Mouse (Mus musculus) MEL (cell line): ENCODE measurements around the gene Lrrc8a. TPM values are rescaled to one million over a fixed set of nuclear protein-coding genes. Genes with fewer than 3 reads are reported as not detected.

Source experiments
- DNase-seq: peaks from one replicate; pipeline ENCODE4 v3.0.0; 2011; ENCODE audit warnings: low read depth, low spot score
- H3K27ac ChIP-seq: 2 replicates; pipeline ENCODE4 v1.5.1; 2012; ENCODE audit warnings: low read depth, mild to moderate bottlenecking, control low read depth, low read length, moderate library complexity; ENCODE audit not compliant: control insufficient read depth
- H3K27me3 ChIP-seq, 2 experiments: fragments of 150-350 bp in 1 of 2; sonication (generic) in 1 of 2; 2 replicates each; pipeline ENCODE4 v1.6.1; 2012; ENCODE audit warnings: low read length in 2 of 2, mild to moderate bottlenecking in 2 of 2, improper control_type of control experiment in 1 of 2, moderate library complexity in 1 of 2; ENCODE audit not compliant: insufficient read depth in 2 of 2, control insufficient read depth in 1 of 2
- H3K36me3 ChIP-seq, 2 experiments: 2 replicates each; pipeline ENCODE4 v1.6.1; 2012 to 2014; ENCODE audit warnings: low read length in 2 of 2, improper control_type of control experiment in 1 of 2, inconsistent platforms in 1 of 2, mild to moderate bottlenecking in 1 of 2; ENCODE audit not compliant: insufficient read depth in 2 of 2, control insufficient read depth in 1 of 2
- H3K4me1 ChIP-seq, 2 experiments: fragments of 150-350 bp in 1 of 2; sonication (generic) in 1 of 2; 2 replicates each; pipeline ENCODE4 v1.6.1; 2012; ENCODE audit warnings: low read length in 2 of 2, improper control_type of control experiment in 1 of 2, mild to moderate bottlenecking in 1 of 2; ENCODE audit not compliant: insufficient read depth in 2 of 2, control insufficient read depth in 1 of 2
- H3K4me3 ChIP-seq, 2 experiments: fragments of 150-350 bp in 1 of 2; sonication (generic) in 1 of 2; 2 replicates each; pipeline ENCODE4 v1.5.1; 2012; ENCODE audit warnings: low read depth in 2 of 2, low read length in 2 of 2, mild to moderate bottlenecking in 2 of 2, moderate library complexity in 2 of 2, control low read depth in 1 of 2, improper control_type of control experiment in 1 of 2; ENCODE audit not compliant: control insufficient read depth in 1 of 2, insufficient read depth in 1 of 2
- H3K79me2 ChIP-seq: 2 replicates; pipeline ENCODE4 v1.6.1; 2012; ENCODE audit warnings: mild to moderate bottlenecking, low read length, moderate library complexity; ENCODE audit not compliant: control insufficient read depth, poor library complexity, insufficient read depth
- H3K9ac ChIP-seq: 2 replicates; pipeline ENCODE4 v1.6.1; 2012; ENCODE audit warnings: low read depth, mild to moderate bottlenecking, control low read depth, low read length, moderate library complexity; ENCODE audit not compliant: control insufficient read depth, poor library complexity, severe bottlenecking
- H3K9me3 ChIP-seq: fragments of 150-350 bp; sonication (generic); replicated peaks from 2 replicates; pipeline ENCODE4 v1.6.1; 2012; ENCODE audit warnings: mild to moderate bottlenecking, low read length, improper control_type of control experiment, moderate library complexity; ENCODE audit not compliant: insufficient read depth
- CHD1 ChIP-seq: IDR thresholded peaks from 2 replicates; pipeline ENCODE4 v1.6.1; 2012; ENCODE audit warnings: low read depth, mild to moderate bottlenecking, inconsistent platforms, low read length, improper control_type of control experiment
- CTCF ChIP-seq, 3 experiments: IDR thresholded peaks in 2 of 3; conservative IDR thresholded peaks in 1 of 3; 2 replicates each; pipeline ENCODE4 v1.5.1; 2011 to 2012; ENCODE audit warnings: low read length in 3 of 3, low read depth in 2 of 3, mild to moderate bottlenecking in 2 of 3, improper control_type of control experiment in 1 of 3, inconsistent platforms in 1 of 3, mixed read lengths in 1 of 3, moderate library complexity in 1 of 3; ENCODE audit not compliant: control insufficient read depth in 1 of 3, insufficient read depth in 1 of 3, poor library complexity in 1 of 3, severe bottlenecking in 1 of 3
- E2F4 ChIP-seq: IDR thresholded peaks from 2 replicates; pipeline ENCODE4 v1.6.1; 2011; ENCODE audit warnings: low read depth, low read length, improper control_type of control experiment, borderline replicate concordance
- ELF1 ChIP-seq: IDR thresholded peaks from 2 replicates; pipeline ENCODE4 v1.6.1; 2014; ENCODE audit warnings: low read depth, mild to moderate bottlenecking, inconsistent platforms, low read length, improper control_type of control experiment, moderate library complexity
- GATA1 ChIP-seq: IDR thresholded peaks from 2 replicates; pipeline ENCODE4 v1.6.1; 2011; ENCODE audit warnings: low read depth, low read length, improper control_type of control experiment
- HCFC1 ChIP-seq: IDR thresholded peaks from 2 replicates; pipeline ENCODE4 v1.6.1; 2012; ENCODE audit warnings: low read depth, mild to moderate bottlenecking, inconsistent platforms, low read length, improper control_type of control experiment, moderate library complexity
- JUND ChIP-seq: IDR thresholded peaks from 2 replicates; pipeline ENCODE4 v1.6.1; 2011; ENCODE audit warnings: low read depth, mild to moderate bottlenecking, improper control_type of control experiment, low read length
- MAX ChIP-seq: IDR thresholded peaks from 2 replicates; pipeline ENCODE4 v1.6.1; 2011; ENCODE audit warnings: low read length, improper control_type of control experiment
- MAZ ChIP-seq: IDR thresholded peaks from 2 replicates; pipeline ENCODE4 v1.6.1; 2012; ENCODE audit warnings: low read depth, mild to moderate bottlenecking, inconsistent platforms, low read length, improper control_type of control experiment
- MEF2A ChIP-seq: IDR thresholded peaks from 2 replicates; pipeline ENCODE4 v1.6.1; 2014; ENCODE audit warnings: low read depth, mild to moderate bottlenecking, inconsistent platforms, low read length, improper control_type of control experiment; ENCODE audit not compliant: poor library complexity, insufficient replicate concordance, severe bottlenecking; ENCODE audit errors: extremely low read depth
- MYB ChIP-seq: IDR thresholded peaks from 2 replicates; pipeline ENCODE4 v1.6.1; 2011; ENCODE audit warnings: mild to moderate bottlenecking, low read depth, low read length, improper control_type of control experiment
- NRF1 ChIP-seq: IDR thresholded peaks from 2 replicates; pipeline ENCODE4 v1.6.1; 2014; ENCODE audit warnings: low read depth, mild to moderate bottlenecking, inconsistent platforms, low read length, improper control_type of control experiment, moderate library complexity; ENCODE audit not compliant: poor library complexity, insufficient read depth, severe bottlenecking
- POLR2AphosphoS2 ChIP-seq: IDR thresholded peaks from 2 replicates; pipeline ENCODE4 v1.6.1; 2011; ENCODE audit warnings: low read length, improper control_type of control experiment
- USF1 ChIP-seq: IDR thresholded peaks from 2 replicates; pipeline ENCODE4 v1.6.1; 2014; ENCODE audit warnings: low read depth, mild to moderate bottlenecking, inconsistent platforms, low read length, improper control_type of control experiment, moderate library complexity
- ZC3H11A ChIP-seq: IDR thresholded peaks from 2 replicates; pipeline ENCODE4 v1.6.1; 2012; ENCODE audit warnings: low read depth, mild to moderate bottlenecking, inconsistent platforms, low read length, improper control_type of control experiment
- ZKSCAN1 ChIP-seq: IDR thresholded peaks from 2 replicates; pipeline ENCODE4 v1.6.1; 2012; ENCODE audit warnings: low read depth, mild to moderate bottlenecking, inconsistent platforms, low read length, improper control_type of control experiment, moderate library complexity
- ZNF384 ChIP-seq: IDR thresholded peaks from 2 replicates; pipeline ENCODE4 v1.6.1; 2012; ENCODE audit warnings: low read depth, mild to moderate bottlenecking, inconsistent platforms, low read length, improper control_type of control experiment
- polyA plus RNA-seq, 2 experiments: library from polyadenylated mRNA; stranded (reverse) in 1 of 2; unstranded in 1 of 2; fragments of >175 nt in 1 of 2; fragments of >200 nt in 1 of 2; gene quantifications; 2 replicates each; pipeline versions ENCODE4 v1.2.1 to v1.2.4; 2012; ENCODE audit warnings: low replicate concordance in 2 of 2, low read depth in 1 of 2; ENCODE audit not compliant: insufficient read length in 2 of 2, insufficient read depth in 1 of 2, missing spikeins in 1 of 2
- total RNA-seq: library from RNA; depleted of rRNA; stranded (reverse); fragments of 300-350 nt; gene quantifications from 2 replicates; pipeline ENCODE4 v1.2.3, GENCODE M21; 2012

The Lrrc8a gene
- total and polyA plus RNA-seq, 3 experiments = 6.9 to 8.3 TPM; not detected in 1

DNA sequence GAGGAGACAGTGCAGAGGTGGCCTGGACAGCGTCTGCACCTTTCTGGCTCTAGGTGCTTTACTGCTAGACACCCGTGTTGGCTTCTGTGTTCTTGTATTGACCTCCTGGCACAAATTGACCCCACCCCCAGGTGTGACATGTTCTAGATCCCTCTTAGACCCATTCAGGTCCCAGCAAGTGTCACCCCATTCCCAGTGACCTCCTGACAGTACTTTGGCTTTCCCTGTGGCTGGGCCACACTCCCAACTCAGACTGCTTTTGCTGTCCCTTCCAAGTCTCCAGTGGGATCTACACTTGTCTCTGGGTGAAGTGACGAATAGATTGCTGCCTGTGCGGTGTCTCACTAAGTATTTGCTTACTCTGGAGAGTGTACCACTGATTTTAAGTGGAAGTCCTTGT, 30.1 kb upstream of the Lrrc8a start:
- no peak overlapping the region for H3K9ac ChIP-seq
- TF ChIP-seq HCFC1 (no peak), ZKSCAN1 (no peak), ZC3H11A (no peak), MEF2A (no peak), CTCF (IDR thresholded peaks at IDR 0.05 in 2 of 3, conservative IDR thresholded peaks at IDR 0.05 in 1 of 3; ENCODE audit: control insufficient read depth in 1 of 3, insufficient read depth in 1 of 3, low read depth in 2 of 3, low read length in 3 of 3, poor library complexity in 1 of 3, severe bottlenecking in 1 of 3) (no peak), CHD1 (no peak), JUND (no peak), MAZ (no peak), USF1 (no peak), E2F4 (no peak), MAX (no peak), MYB (no peak)
- TF ChIP-seq, all 39 proteins: peak for 0
- Histone ChIP-seq H3K36me3 (no peaks in the 10 kb centered on the region), H3K79me2 (no peaks in the 10 kb centered on the region; the same call in 1 of the 2 replicates), H3K27me3 (peaks cover 0 to 2% of the 10 kb centered on the region in 2 experiments; a peak in 1 of 4 replicates), H3K4me1 (peaks cover 3 to 4% of the 10 kb centered on the region in 2 experiments; a peak in 1 of 4 replicates), H3K9me3 (no peaks in the 10 kb centered on the region), H3K4me3 (no peak overlapping the region), H3K27ac (no peak overlapping the region)
- DNase-seq = no peak

DNA sequence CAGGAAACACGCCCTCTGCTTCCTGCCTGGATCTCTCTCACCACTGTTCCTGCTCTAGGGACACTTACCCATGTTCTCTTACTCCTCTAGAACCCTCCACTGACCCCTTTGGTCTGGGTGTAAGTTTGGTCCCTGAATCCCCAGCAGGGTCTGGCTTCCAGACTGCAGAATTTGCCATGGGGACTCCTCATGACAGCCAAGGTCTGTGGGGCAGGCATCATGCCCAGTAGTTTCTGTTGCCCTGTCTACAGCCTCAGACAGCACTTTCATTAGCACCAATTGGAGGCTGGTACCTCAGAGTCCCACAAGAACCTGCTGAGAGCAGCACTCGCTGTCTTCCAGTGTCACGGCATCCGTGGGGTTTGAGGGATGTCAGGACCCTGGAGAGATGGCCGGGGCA, 29.6 kb upstream of the Lrrc8a start:
- Histone ChIP-seq H3K9ac (no peak overlapping the region), H3K79me2 (no peaks in the 10 kb centered on the region; the same call in 1 of the 2 replicates), H3K27me3 (peaks cover 0 to 2% of the 10 kb centered on the region in 2 experiments; a peak in 1 of 4 replicates), H3K9me3 (no peaks in the 10 kb centered on the region), H3K27ac (no peak overlapping the region), H3K4me1 (peaks cover 3 to 4% of the 10 kb centered on the region in 2 experiments; a peak in 1 of 4 replicates), H3K4me3 (no peak overlapping the region), H3K36me3 (no peaks in the 10 kb centered on the region)
- TF ChIP-seq USF1 = no peak
- no peak for TF ChIP-seq ZNF384
- no peak for TF ChIP-seq GATA1
- TF ChIP-seq ELF1 = no peak
- TF ChIP-seq POLR2AphosphoS2 = no peak
- TF ChIP-seq NRF1 = no peak
- no peak for DNase-seq
